Mouse (Mus musculus) C2C12 (cell line): ENCODE measurements at regions not wholly inside any gene's neighbourhood (a gene's known extent, or its start where the extent isn't known, plus 50 kb on each side); places are given as distances from the start of the nearest gene placed in this dataset.

ENCODE experiments used
- CTCF ChIP-seq: IDR thresholded peaks from one replicate; pipeline ENCODE4 v1.5.1; 2011; ENCODE audit not compliant: control insufficient read depth, insufficient read depth, insufficient read length
- MAX ChIP-seq: IDR thresholded peaks from one replicate; pipeline ENCODE4 v1.6.1; 2011; ENCODE audit warnings: mild to moderate bottlenecking, control low read depth
- MYOD1 ChIP-seq: IDR thresholded peaks from one replicate; pipeline ENCODE4 v1.6.1; 2011; ENCODE audit warnings: low read depth; ENCODE audit not compliant: control insufficient read depth, insufficient read length
- MYOG ChIP-seq: IDR thresholded peaks from one replicate; pipeline ENCODE4 v1.6.1; 2011; ENCODE audit not compliant: control insufficient read depth, insufficient read length; ENCODE audit errors: extremely low read depth
- USF1 ChIP-seq: IDR thresholded peaks from one replicate; pipeline ENCODE4 v1.6.1; 2011; ENCODE audit warnings: low read depth, mild to moderate bottlenecking, control low read depth, moderate library complexity

GRCm38 (mm10) chr14:48012361-48013215 lies 108.0 kb upstream of the Peli2 start:
- TF ChIP-seq MYOG (no peak), MAX (no peak), CTCF (no peak), USF1 (no peak), MYOD1 (no peak)
